Mouse (Mus musculus): ENCODE measurements around the gene Ifnlr1. TPM values are rescaled to one million over a fixed set of nuclear protein-coding genes. Genes with fewer than 3 reads are reported as not detected.
A peak's percentile ranks its signal among the peaks of the same experiment; 100 is the strongest.
"Not testable (repeated sequence)": the region's sequence is repeated elsewhere in the genome, so short reads cannot be mapped to it uniquely, and the experiment has no call there.

Gene Ifnlr1
- polyA plus RNA-seq (2012; rRNA removed): 3.1 and 3.4 TPM in 2 replicates
- 1.1 and 2.0 TPM in 2 replicates for polyA plus RNA-seq (2014; fragmentation: Nextera tagmentation; extraction: Ambion mirVana)

- H3K27me3 ChIP-seq (ENCODE audit: control insufficient read depth, insufficient read depth, low read length): peaks cover 34% of the 10 kb centered on the region
- no peaks in the 10 kb centered on the region for H3K9me3 ChIP-seq (ENCODE audit: control insufficient read depth, low read length)
- no peak within 1 kb of the TSS for H3K27ac ChIP-seq (replicated peaks; ENCODE audit: low read depth, low read length)
- peak within 1 kb of the TSS; percentile 72 for H3K9ac ChIP-seq (ENCODE audit: low read depth, low read length, severe bottlenecking)
- peaks cover 4% of the 10 kb centered on the region; the same call in 1 of the 2 replicates for H3K4me1 ChIP-seq (ENCODE audit: control insufficient read depth, insufficient read depth, low read length)
- under 1% methylated on average over 41 of the region's 41 CpGs for WGBS
- H3K4me3 ChIP-seq (replicated peaks; ENCODE audit: low read length): peak within 1 kb of the TSS; percentile 60
- no peak for TF ChIP-seq POLR2A (IDR thresholded peaks at IDR 0.05; ENCODE audit: borderline replicate concordance, extremely low read depth, insufficient read depth, insufficient read length)
- H3K4me2 ChIP-seq (replicated peaks; ENCODE audit: low read depth, low read length, severe bottlenecking): peak within 1 kb of the TSS; percentile 100
- H3K36me3 ChIP-seq (ENCODE audit: control insufficient read depth, insufficient read depth, low read length): no peaks in the 10 kb centered on the region
- DNase-seq (ENCODE audit: low spot score) (peak; percentile 62), ATAC-seq (ENCODE audit: low FRiP score, low read depth) (no peak)
Observed at GRCm38 (mm10) chr4:135685906-135686567, at the start of gene Ifnlr1. Ifnlr1 (plus strand) TSS chr4:135686287.

- not testable (repeated sequence) for H3K4me1 ChIP-seq (ENCODE audit: control insufficient read depth, insufficient read depth, low read length); DNase-seq (ENCODE audit: low spot score); H3K9ac ChIP-seq (ENCODE audit: low read depth, low read length, severe bottlenecking); H3K4me3 ChIP-seq (replicated peaks; ENCODE audit: low read length); H3K27me3 ChIP-seq (ENCODE audit: control insufficient read depth, insufficient read depth, low read length); H3K36me3 ChIP-seq (ENCODE audit: control insufficient read depth, insufficient read depth, low read length); H3K27ac ChIP-seq (replicated peaks; ENCODE audit: low read depth, low read length); H3K9me3 ChIP-seq (ENCODE audit: control insufficient read depth, low read length); H3K4me2 ChIP-seq (replicated peaks; ENCODE audit: low read depth, low read length, severe bottlenecking); ATAC-seq (ENCODE audit: low FRiP score, low read depth)
- WGBS: 73% methylated on average over 8 of the region's 8 CpGs
Observed at GRCm38 (mm10) chr4:135641302-135642079, 44.6 kb upstream of the Ifnlr1 start.

- DNase-seq (ENCODE audit: low spot score): no peak
Observed at GRCm38 (mm10) chr4:135645022-135645637, 41.0 kb upstream of the Ifnlr1 start.

GRCm38 (mm10) chr4:135652966-135653607, 33.0 kb upstream of the Ifnlr1 start:
- no peak for TF ChIP-seq POLR2A (IDR thresholded peaks at IDR 0.05; ENCODE audit: borderline replicate concordance, extremely low read depth, insufficient read depth, insufficient read length)
- H3K36me3 ChIP-seq (ENCODE audit: control insufficient read depth, insufficient read depth, low read length): no peaks in the 10 kb centered on the region
- H3K27ac ChIP-seq (replicated peaks; ENCODE audit: low read depth, low read length): 0 out of 2 replicates have a peak overlapping the region, but pooled peaks have one; percentile 26
- no peak overlapping the region for H3K9ac ChIP-seq (ENCODE audit: low read depth, low read length, severe bottlenecking)
- no peaks in the 10 kb centered on the region for H3K9me3 ChIP-seq (ENCODE audit: control insufficient read depth, low read length)
- ATAC-seq (ENCODE audit: low FRiP score, low read depth): no peak
- 22% methylated on average over 11 of the region's 11 CpGs for WGBS
- peak overlapping the region; percentile 28; the same call in 1 of the 2 replicates for H3K4me2 ChIP-seq (replicated peaks; ENCODE audit: low read depth, low read length, severe bottlenecking)
- no peak overlapping the region for H3K4me3 ChIP-seq (replicated peaks; ENCODE audit: low read length)
- DNase-seq (ENCODE audit: low spot score): peak; percentile 44
- H3K4me1 ChIP-seq (ENCODE audit: control insufficient read depth, insufficient read depth, low read length): peaks cover 37% of the 10 kb centered on the region
- no peaks in the 10 kb centered on the region for H3K27me3 ChIP-seq (ENCODE audit: control insufficient read depth, insufficient read depth, low read length)

More at GRCm38 (mm10) chr4:135645022-135645637, 41.0 kb upstream of the Ifnlr1 start:
- 0 out of 2 replicates have a peak overlapping the region, but pooled peaks have one; percentile 10 for H3K27ac ChIP-seq (replicated peaks; ENCODE audit: low read depth, low read length)
- no peaks in the 10 kb centered on the region for H3K36me3 ChIP-seq (ENCODE audit: control insufficient read depth, insufficient read depth, low read length)
- peak; percentile 37; the same call in 1 of the 2 replicates for ATAC-seq (ENCODE audit: low FRiP score, low read depth)
- 34% methylated on average over 12 of the region's 12 CpGs for WGBS
- no peaks in the 10 kb centered on the region for H3K9me3 ChIP-seq (ENCODE audit: control insufficient read depth, low read length)
- H3K9ac ChIP-seq (ENCODE audit: low read depth, low read length, severe bottlenecking): no peak overlapping the region
- H3K4me3 ChIP-seq (replicated peaks; ENCODE audit: low read length): no peak overlapping the region
- H3K27me3 ChIP-seq (ENCODE audit: control insufficient read depth, insufficient read depth, low read length): no peaks in the 10 kb centered on the region
- peaks cover 7% of the 10 kb centered on the region for H3K4me1 ChIP-seq (ENCODE audit: control insufficient read depth, insufficient read depth, low read length)
- no peak overlapping the region for H3K4me2 ChIP-seq (replicated peaks; ENCODE audit: low read depth, low read length, severe bottlenecking)
- no peak for TF ChIP-seq POLR2A (IDR thresholded peaks at IDR 0.05; ENCODE audit: borderline replicate concordance, extremely low read depth, insufficient read depth, insufficient read length)

GRCm38 (mm10) chr4:135653956-135654355, 32.1 kb upstream of the Ifnlr1 start:
- ATAC-seq (ENCODE audit: low FRiP score, low read depth): no peak
- Histone ChIP-seq H3K4me2 (replicated peaks; ENCODE audit: low read depth, low read length, severe bottlenecking) (no peak overlapping the region), H3K27ac (replicated peaks; ENCODE audit: low read depth, low read length) (no peak overlapping the region), H3K4me3 (replicated peaks; ENCODE audit: low read length) (no peak overlapping the region), H3K36me3 (ENCODE audit: control insufficient read depth, insufficient read depth, low read length) (no peaks in the 10 kb centered on the region), H3K9ac (ENCODE audit: low read depth, low read length, severe bottlenecking) (no peak overlapping the region), H3K4me1 (ENCODE audit: control insufficient read depth, insufficient read depth, low read length) (peaks cover 46% of the 10 kb centered on the region), H3K9me3 (ENCODE audit: control insufficient read depth, low read length) (no peaks in the 10 kb centered on the region), H3K27me3 (ENCODE audit: control insufficient read depth, insufficient read depth, low read length) (no peaks in the 10 kb centered on the region)
- no peak for TF ChIP-seq POLR2A (IDR thresholded peaks at IDR 0.05; ENCODE audit: borderline replicate concordance, extremely low read depth, insufficient read depth, insufficient read length)
- DNase-seq (ENCODE audit: low spot score): no peak
- WGBS: 93% methylated on average over 7 of the region's 7 CpGs
